Mouse (Mus musculus) testis, postnatal 10 days (tissue): Measurements from ENCODE around the gene Wdfy2.
A peak's percentile ranks its signal among the peaks of the same experiment; 100 is the strongest.
"Not testable (repeated sequence)": the region's sequence is repeated elsewhere in the genome, so short reads cannot be mapped to it uniquely, and the experiment has no call there.

Experiments
- DNase-seq: peaks from one replicate; pipeline ENCODE4 v3.0.0; 2021; ENCODE audit warnings: low spot score

The Wdfy2 gene

GRCm38 (mm10) chr14:62880084-62880851, 42.8 kb downstream of the Wdfy2 start:
- DNase-seq: no peak

- DNase-seq: no peak
These were observed 44.7 kb downstream of the Wdfy2 start for GRCm38 (mm10) chr14:62882061-62882614.

- DNase-seq: no peak
These were observed 46.1 kb downstream of the Wdfy2 start for GRCm38 (mm10) chr14:62883551-62883950.

- no peak for DNase-seq
These were observed 46.7 kb downstream of the Wdfy2 start for GRCm38 (mm10) chr14:62884171-62884570.

- no peak for DNase-seq
These were observed 47.2 kb downstream of the Wdfy2 start for GRCm38 (mm10) chr14:62884639-62885038.

GRCm38 (mm10) chr14:62885146-62885545, 47.7 kb downstream of the Wdfy2 start:
- no peak for DNase-seq

- DNase-seq: no peak
These were observed 53.9 kb downstream of the Wdfy2 start for GRCm38 (mm10) chr14:62891401-62891800.

- DNase-seq: no peak
These were observed 55.5 kb downstream of the Wdfy2 start for GRCm38 (mm10) chr14:62892771-62893641.

GRCm38 (mm10) chr14:62893642-62894180, 56.2 kb downstream of the Wdfy2 start:
- not testable (repeated sequence) for DNase-seq

- no peak for DNase-seq
These were observed 57.7 kb downstream of the Wdfy2 start for GRCm38 (mm10) chr14:62894924-62895840.

- no peak for DNase-seq
These were observed 60.6 kb downstream of the Wdfy2 start for GRCm38 (mm10) chr14:62898061-62898460.

- DNase-seq: no peak
These were observed 70.4 kb downstream of the Wdfy2 start for GRCm38 (mm10) chr14:62907888-62908287.

- no peak for DNase-seq
These were observed 71.1 kb downstream of the Wdfy2 start for GRCm38 (mm10) chr14:62908550-62908949.

- DNase-seq: no peak
These were observed 73.4 kb downstream of the Wdfy2 start for GRCm38 (mm10) chr14:62910859-62911258.

- DNase-seq: peak; percentile 31
These were observed 77.7 kb downstream of the Wdfy2 start for GRCm38 (mm10) chr14:62915146-62915685.

- peak; percentile 27 for DNase-seq
These were observed 79.1 kb downstream of the Wdfy2 start for GRCm38 (mm10) chr14:62916488-62917034.

GRCm38 (mm10) chr14:62921401-62921800, 83.9 kb downstream of the Wdfy2 start:
- DNase-seq: no peak

GRCm38 (mm10) chr14:62922637-62923036, 85.2 kb downstream of the Wdfy2 start:
- no peak for DNase-seq

GRCm38 (mm10) chr14:62924800-62925199, 87.3 kb downstream of the Wdfy2 start:
- peak; percentile 52 for DNase-seq

- DNase-seq: no peak
These were observed 90.6 kb downstream of the Wdfy2 start for GRCm38 (mm10) chr14:62928101-62928541.

GRCm38 (mm10) chr14:62935361-62935760, 97.9 kb downstream of the Wdfy2 start:
- DNase-seq: no peak
